Mouse (Mus musculus) heart, postnatal 0 days (tissue): ENCODE results near the gene Cdh13.

Source experiments
- CTCF ChIP-seq: IDR thresholded peaks from 2 replicates; pipeline ENCODE4 v1.5.1; 2016; ENCODE audit warnings: antibody characterized with exemption, control low read depth, low read depth
- EP300 ChIP-seq: IDR thresholded peaks from 2 replicates; pipeline ENCODE4 v1.6.1; 2016; ENCODE audit warnings: antibody characterized with exemption, low read depth

GRCm38 (mm10) chr8:118753710-118754109, 470.2 kb downstream of the Cdh13 start:
- no peak for TF ChIP-seq CTCF
- no peak for TF ChIP-seq EP300
